Mouse (Mus musculus) myocyte (in vitro differentiated cells): ENCODE measurements at regions not wholly inside any gene's neighbourhood (a gene's known extent, or its start where the extent isn't known, plus 50 kb on each side); places are given as distances from the start of the nearest gene placed in this dataset.
A peak's percentile ranks its signal among the peaks of the same experiment; 100 is the strongest.

Source experiments
- H3K27me3 ChIP-seq: one replicate; pipeline ENCODE4 v1.6.1; 2011; ENCODE audit not compliant: control insufficient read depth, insufficient read depth, insufficient read length
- H3K36me3 ChIP-seq: one replicate; pipeline ENCODE4 v1.6.1; 2011; ENCODE audit not compliant: control insufficient read depth, insufficient read depth
- H3K4me2 ChIP-seq: one replicate; pipeline ENCODE4 v1.6.1; 2011; ENCODE audit warnings: low read depth, control low read depth
- H3K4me3 ChIP-seq: one replicate; pipeline ENCODE4 v1.5.1; 2011; ENCODE audit warnings: mild to moderate bottlenecking, control low read depth, moderate library complexity
- H3K79me2 ChIP-seq: one replicate; pipeline ENCODE4 v1.6.1; 2011; ENCODE audit not compliant: control insufficient read depth, insufficient read depth
- H3ac ChIP-seq: one replicate; pipeline ENCODE4 v1.6.1; 2011; ENCODE audit not compliant: control insufficient read depth, insufficient read length
- CEBPB ChIP-seq: IDR thresholded peaks from 2 replicates; pipeline ENCODE4 v1.6.1; 2011; ENCODE audit warnings: mild to moderate bottlenecking, moderate library complexity; ENCODE audit not compliant: poor library complexity, insufficient read depth, severe bottlenecking
- E2F4 ChIP-seq: IDR thresholded peaks from one replicate; pipeline ENCODE4 v1.6.1; 2011; ENCODE audit warnings: mild to moderate bottlenecking, control low read depth, moderate library complexity; ENCODE audit not compliant: insufficient read depth
- MAX ChIP-seq: IDR thresholded peaks from one replicate; pipeline ENCODE4 v1.6.1; 2011; ENCODE audit warnings: low read depth, mild to moderate bottlenecking, control low read depth
- MYOD1 ChIP-seq, 3 experiments: IDR thresholded peaks; one replicate each; pipeline ENCODE4 v1.6.1; 2011; ENCODE audit warnings: control low read depth in 2 of 3, low read depth in 2 of 3, mild to moderate bottlenecking in 2 of 3, moderate library complexity in 1 of 3; ENCODE audit not compliant: insufficient read length in 2 of 3, control insufficient read depth in 1 of 3
- MYOG ChIP-seq, 3 experiments: IDR thresholded peaks; one replicate each; pipeline ENCODE4 v1.6.1; 2011; ENCODE audit warnings: control low read depth in 2 of 3, low read depth in 2 of 3, mild to moderate bottlenecking in 2 of 3; ENCODE audit not compliant: insufficient read length in 2 of 3, control insufficient read depth in 1 of 3, insufficient read depth in 1 of 3
- POLR2A ChIP-seq: IDR thresholded peaks from one replicate; pipeline ENCODE4 v1.6.1; 2011; ENCODE audit warnings: low read depth, mild to moderate bottlenecking, control low read depth, moderate library complexity; ENCODE audit not compliant: insufficient read length
- POLR2AphosphoS2 ChIP-seq: IDR thresholded peaks from one replicate; pipeline ENCODE4 v1.6.1; 2011; ENCODE audit warnings: low read depth, control low read depth; ENCODE audit not compliant: insufficient read length
- REST ChIP-seq: IDR thresholded peaks from one replicate; pipeline ENCODE4 v1.6.1; 2011; ENCODE audit warnings: mild to moderate bottlenecking, control low read depth, moderate library complexity; ENCODE audit not compliant: insufficient read depth, insufficient read length
- SRF ChIP-seq: IDR thresholded peaks from one replicate; pipeline ENCODE4 v1.6.1; 2011; ENCODE audit warnings: low read depth; ENCODE audit not compliant: control insufficient read depth, insufficient read length
- TCF12 ChIP-seq: IDR thresholded peaks from one replicate; pipeline ENCODE4 v1.6.1; 2011; ENCODE audit warnings: mild to moderate bottlenecking, control low read depth; ENCODE audit not compliant: poor library complexity, insufficient read depth, severe bottlenecking
- TCF3 ChIP-seq: IDR thresholded peaks from one replicate; pipeline ENCODE4 v1.6.1; 2011; ENCODE audit warnings: low read depth, control low read depth; ENCODE audit not compliant: insufficient read length
- USF1 ChIP-seq: IDR thresholded peaks from one replicate; pipeline ENCODE4 v1.6.1; 2011; ENCODE audit warnings: low read depth, mild to moderate bottlenecking, control low read depth, moderate library complexity

DNA sequence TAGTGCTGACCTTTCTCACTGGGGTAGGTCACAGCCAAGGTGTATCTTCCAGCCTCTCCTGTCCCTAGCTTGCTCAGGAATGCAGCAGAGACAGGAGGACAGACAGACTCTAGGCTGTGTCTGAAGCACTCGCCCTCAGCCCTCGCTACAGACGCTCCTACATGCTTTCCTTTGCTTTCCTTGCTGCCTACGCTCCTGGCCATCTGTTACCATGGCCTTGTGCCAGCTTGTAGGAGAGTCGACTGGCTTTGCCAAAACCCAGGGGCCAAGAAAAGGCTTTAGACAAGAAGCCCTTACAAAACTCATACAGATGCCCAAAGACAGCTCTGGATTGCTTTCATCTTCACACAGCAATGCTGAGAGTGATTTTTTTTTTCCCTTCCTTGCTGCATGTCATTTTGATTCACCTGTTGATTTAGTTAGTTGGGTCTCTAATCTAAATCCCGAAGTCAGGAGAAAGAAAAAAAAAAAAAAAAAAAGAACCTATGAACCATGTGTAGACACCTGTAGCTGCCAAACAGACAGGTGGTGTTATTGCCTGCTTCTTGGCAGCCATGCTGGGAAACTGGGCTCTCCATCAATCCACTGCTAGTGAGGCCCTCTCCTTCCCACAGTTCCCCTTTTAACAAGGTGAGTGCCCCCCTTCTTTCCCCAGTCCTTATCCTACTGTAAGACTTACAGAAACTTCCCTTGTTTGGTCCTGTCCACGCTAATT, 233.1 kb upstream of the Id4 start:
- H3K36me3 ChIP-seq: no peaks in the 10 kb centered on the region
- H3K79me2 ChIP-seq: no peaks in the 10 kb centered on the region
- TF ChIP-seq MYOG (IDR thresholded peaks at IDR 0.05; ENCODE audit: control insufficient read depth in 1 of 3, insufficient read depth in 1 of 3, insufficient read length in 2 of 3, low read depth in 2 of 3): peak in 1 of 3 experiments; percentile 42
- no peak for TF ChIP-seq MAX
- TF ChIP-seq POLR2AphosphoS2: no peak
- TF ChIP-seq MYOD1 (IDR thresholded peaks at IDR 0.05; ENCODE audit: control insufficient read depth in 1 of 3, insufficient read length in 2 of 3, low read depth in 2 of 3): peak in 2 of 3 experiments; percentile 53 to 66
- no peak overlapping the region for H3K4me3 ChIP-seq
- no peaks in the 10 kb centered on the region for H3K27me3 ChIP-seq
- H3ac ChIP-seq: no peak overlapping the region
- H3K4me2 ChIP-seq: peak overlapping the region; percentile 47

DNA sequence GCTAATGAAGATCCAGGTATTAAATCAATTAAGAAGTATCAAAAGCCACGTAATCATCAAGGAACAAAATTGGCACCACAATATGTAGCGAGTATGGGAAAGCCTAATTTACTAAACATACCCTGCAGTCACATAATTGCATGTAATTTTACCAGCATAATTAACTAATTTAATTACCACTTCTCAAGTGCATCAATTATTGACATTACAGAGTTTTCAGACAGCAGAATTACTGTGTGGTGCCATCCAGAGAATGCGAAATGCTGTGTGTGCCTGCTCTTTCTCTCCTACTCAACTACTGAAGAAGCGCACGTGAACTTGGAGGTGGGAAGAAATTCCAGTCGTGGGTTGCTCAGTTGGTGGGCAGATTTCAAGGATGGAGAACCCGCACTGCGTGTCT, 229.5 kb upstream of the Id4 start:
- Histone ChIP-seq H3K36me3 (no peaks in the 10 kb centered on the region), H3ac (no peak overlapping the region), H3K27me3 (no peaks in the 10 kb centered on the region), H3K79me2 (no peaks in the 10 kb centered on the region), H3K4me3 (no peak overlapping the region), H3K4me2 (no peak overlapping the region)
- TF ChIP-seq SRF: no peak
- TF ChIP-seq REST: no peak
- TF ChIP-seq TCF3: no peak
- no peak for TF ChIP-seq POLR2A
- no peak for TF ChIP-seq POLR2AphosphoS2
- no peak for TF ChIP-seq USF1
- TF ChIP-seq MYOG (IDR thresholded peaks at IDR 0.05; ENCODE audit: control insufficient read depth in 1 of 3, insufficient read depth in 1 of 3, insufficient read length in 2 of 3, low read depth in 2 of 3): no peak

DNA sequence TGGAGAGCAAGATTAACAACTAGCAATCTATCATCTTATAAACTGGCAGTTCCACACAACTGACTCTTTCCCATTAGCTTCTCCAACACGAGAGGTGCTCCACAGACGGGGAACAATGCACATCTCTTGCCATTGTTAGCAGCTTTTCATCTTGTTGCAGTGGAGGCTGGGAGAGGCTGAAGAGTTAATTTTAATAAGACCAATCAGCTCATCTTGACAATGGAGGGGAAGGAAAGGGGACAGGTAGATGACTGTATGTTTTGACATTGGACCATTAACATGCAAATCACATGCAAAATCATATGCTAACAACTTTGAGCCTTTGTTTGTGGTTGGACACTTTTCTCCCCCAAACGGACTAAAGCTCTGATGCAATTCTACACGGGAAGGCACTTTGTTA, 218.9 kb upstream of the Id4 start:
- Histone ChIP-seq H3K4me3 (no peak overlapping the region), H3K27me3 (peaks cover 7% of the 10 kb centered on the region), H3ac (no peak overlapping the region), H3K79me2 (no peaks in the 10 kb centered on the region), H3K36me3 (no peaks in the 10 kb centered on the region), H3K4me2 (no peak overlapping the region)
- TF ChIP-seq POLR2A (no peak), MAX (no peak), POLR2AphosphoS2 (no peak), MYOD1 (IDR thresholded peaks at IDR 0.05; ENCODE audit: control insufficient read depth in 1 of 3, insufficient read length in 2 of 3, low read depth in 2 of 3) (no peak), REST (no peak), MYOG (IDR thresholded peaks at IDR 0.05; ENCODE audit: control insufficient read depth in 1 of 3, insufficient read depth in 1 of 3, insufficient read length in 2 of 3, low read depth in 2 of 3) (no peak), CEBPB (no peak), USF1 (no peak), SRF (no peak), TCF12 (no peak), E2F4 (no peak), TCF3 (no peak)

DNA sequence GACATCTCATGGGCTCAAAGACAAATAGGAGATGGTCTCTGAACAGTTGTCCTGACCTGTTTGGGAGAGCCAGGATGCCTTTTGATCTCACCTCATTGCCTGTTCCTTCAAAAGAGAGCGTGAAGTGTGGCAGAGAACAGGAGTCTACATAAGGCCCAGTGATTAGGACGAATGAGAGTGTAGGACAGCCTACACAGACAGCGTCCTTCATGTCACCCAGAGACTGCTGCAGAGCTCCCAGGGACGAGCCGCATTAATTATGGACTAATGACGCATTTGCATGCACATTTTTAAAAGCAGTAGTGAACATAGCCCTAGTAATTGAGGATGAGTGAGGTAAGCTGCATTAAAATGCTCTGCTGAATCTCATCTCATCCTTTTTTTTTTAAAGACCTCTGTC, 218.5 kb upstream of the Id4 start:
- H3K36me3 ChIP-seq: no peaks in the 10 kb centered on the region
- no peaks in the 10 kb centered on the region for H3K79me2 ChIP-seq
- H3K27me3 ChIP-seq: peaks cover 7% of the 10 kb centered on the region
- H3K4me2 ChIP-seq: no peak overlapping the region
- no peak overlapping the region for H3ac ChIP-seq
- H3K4me3 ChIP-seq: no peak overlapping the region
- TF ChIP-seq CEBPB (no peak), MAX (no peak), TCF12 (no peak), E2F4 (no peak), POLR2AphosphoS2 (no peak), MYOD1 (IDR thresholded peaks at IDR 0.05; ENCODE audit: control insufficient read depth in 1 of 3, insufficient read length in 2 of 3, low read depth in 2 of 3) (no peak), REST (no peak), SRF (no peak), TCF3 (no peak), MYOG (IDR thresholded peaks at IDR 0.05; ENCODE audit: control insufficient read depth in 1 of 3, insufficient read depth in 1 of 3, insufficient read length in 2 of 3, low read depth in 2 of 3) (no peak), POLR2A (no peak), USF1 (no peak)

- no peak overlapping the region for H3K4me3 ChIP-seq
- peaks cover 7% of the 10 kb centered on the region for H3K27me3 ChIP-seq
- TF ChIP-seq POLR2A (no peak), CEBPB (no peak), TCF12 (no peak), MYOG (IDR thresholded peaks at IDR 0.05; ENCODE audit: control insufficient read depth in 1 of 3, insufficient read depth in 1 of 3, insufficient read length in 2 of 3, low read depth in 2 of 3) (no peak), MAX (no peak), REST (no peak), POLR2AphosphoS2 (no peak), TCF3 (no peak), USF1 (no peak), SRF (no peak), MYOD1 (IDR thresholded peaks at IDR 0.05; ENCODE audit: control insufficient read depth in 1 of 3, insufficient read length in 2 of 3, low read depth in 2 of 3) (no peak), E2F4 (no peak)
- no peaks in the 10 kb centered on the region for H3K36me3 ChIP-seq
- no peaks in the 10 kb centered on the region for H3K79me2 ChIP-seq
- H3K4me2 ChIP-seq: no peak overlapping the region
- H3ac ChIP-seq: no peak overlapping the region
Observed at GRCm38 (mm10) chr13:48046201-48046750, 214.8 kb upstream of the Id4 start.
